Mouse (Mus musculus) hindbrain, embryonic 11.5 days (tissue): ENCODE results near the gene Zfp873. TPM values are rescaled to one million over a fixed set of nuclear protein-coding genes. Genes with fewer than 3 reads are reported as not detected.
"Not testable (repeated sequence)": the region's sequence is repeated elsewhere in the genome, so short reads cannot be mapped to it uniquely, and the experiment has no call there.

Source experiments
- ATAC-seq: fragments of 200-750 bp; cut with Nextera tagmentation; 2 replicates; pipeline ENCODE4 v1.8.0; 2017; ENCODE audit warnings: mild to moderate bottlenecking, moderate TSS enrichment, moderate library complexity; ENCODE audit not compliant: low FRiP score
- DNase-seq: peaks from one replicate; pipeline ENCODE4 v3.0.0-alpha.2; 2015; ENCODE audit warnings: low spot score
- H3K27ac ChIP-seq: fragments of 300-500 bp; sonication (generic); 2 replicates; pipeline ENCODE4 v1.5.1; 2014; ENCODE audit warnings: mild to moderate bottlenecking, low read depth, low read length
- H3K27me3 ChIP-seq: fragments of 300-500 bp; sonication (generic); 2 replicates; pipeline ENCODE4 v1.6.1; 2014; ENCODE audit warnings: mild to moderate bottlenecking, low read length, moderate library complexity, mixed read lengths; ENCODE audit not compliant: control insufficient read depth, insufficient read depth
- H3K36me3 ChIP-seq: fragments of 300-500 bp; sonication (generic); 2 replicates; pipeline ENCODE4 v1.6.1; 2014; ENCODE audit warnings: mild to moderate bottlenecking, low read length, moderate library complexity, mixed read lengths; ENCODE audit not compliant: control insufficient read depth, insufficient read depth
- H3K4me1 ChIP-seq: fragments of 300-500 bp; sonication (generic); replicated peaks from 2 replicates; pipeline ENCODE4 v1.6.1; 2014; ENCODE audit warnings: low read length, mixed read lengths; ENCODE audit not compliant: control insufficient read depth, insufficient read depth
- H3K4me2 ChIP-seq: fragments of 300-500 bp; sonication (generic); replicated peaks from 2 replicates; pipeline ENCODE4 v1.6.1; 2014; ENCODE audit warnings: mild to moderate bottlenecking, low read depth, low read length
- H3K4me3 ChIP-seq: fragments of 300-500 bp; sonication (generic); 2 replicates; pipeline ENCODE4 v1.5.1; 2014; ENCODE audit warnings: low read depth, low read length
- H3K9ac ChIP-seq: fragments of 300-500 bp; sonication (generic); 2 replicates; pipeline ENCODE4 v1.6.1; 2014; ENCODE audit warnings: low read depth, low read length
- H3K9me3 ChIP-seq: fragments of 300-500 bp; sonication (generic); 2 replicates; pipeline ENCODE4 v1.6.1; 2016; ENCODE audit warnings: low read length; ENCODE audit not compliant: control insufficient read depth
- WGBS: fragments of 180-500 bp; shearing (Covaris S2); extraction: QIAGEN DNeasy Blood & Tissue Kit; methylation state at CpG from one replicate; pipeline ENCODE4 v1.1.7; 2014; 5-methylcytosine and 5-hydroxymethylcytosine counted together
- polyA plus RNA-seq: library from polyadenylated mRNA; unstranded; fragments of >200 nt; fragmentation: Nextera tagmentation; extraction: Ambion mirVana; gene quantifications from 2 replicates; pipeline ENCODE4 v1.2.1, GENCODE M21; 2014

Gene Zfp873
- polyA plus RNA-seq: 12.6 and 17.7 TPM in 2 replicates

- DNase-seq: peak; percentile 95
- 13% methylated on average over 34 of the region's 35 CpGs for WGBS
- peaks cover 18% of the 10 kb centered on the region; the same call in 1 of the 2 replicates for H3K9me3 ChIP-seq
Measured at GRCm38 (mm10) chr10:82047597-82048459, at the start of gene Zfp873. Gene Zfp873, plus strand, starts transcription at chr10:82048123.

GRCm38 (mm10) chr10:82003209-82003608, 44.7 kb upstream of the Zfp873 start:
- H3K9me3 ChIP-seq, H3K9ac ChIP-seq, H3K4me2 ChIP-seq, H3K4me1 ChIP-seq, H3K27ac ChIP-seq, H3K4me3 ChIP-seq, H3K36me3 ChIP-seq, H3K27me3 ChIP-seq, DNase-seq, ATAC-seq: not testable (repeated sequence)
- whole genome bisulfite sequencing: 100% methylated on average over 1 of the region's 1 CpGs

More at GRCm38 (mm10) chr10:82047597-82048459, at the start of gene Zfp873:
- H3K27me3 ChIP-seq: no peaks in the 10 kb centered on the region
- peak within 1 kb of the TSS; percentile 65 for H3K4me3 ChIP-seq
- H3K36me3 ChIP-seq: no peaks in the 10 kb centered on the region
- peak within 1 kb of the TSS; percentile 39 for H3K4me2 ChIP-seq
- H3K9ac ChIP-seq: peak within 1 kb of the TSS; percentile 96
- peak; percentile 100 for ATAC-seq
- H3K4me1 ChIP-seq: no peaks in the 10 kb centered on the region
- H3K27ac ChIP-seq: peak within 1 kb of the TSS; percentile 95

GRCm38 (mm10) chr10:82004822-82005221, 43.1 kb upstream of the Zfp873 start:
- 32% methylated on average over 1 of the region's 2 CpGs for WGBS
- not testable (repeated sequence) for H3K27ac ChIP-seq, H3K9me3 ChIP-seq, H3K4me2 ChIP-seq, H3K4me1 ChIP-seq, H3K36me3 ChIP-seq, H3K9ac ChIP-seq, ATAC-seq, H3K4me3 ChIP-seq, H3K27me3 ChIP-seq
- DNase-seq: peak; percentile 19

- Histone ChIP-seq H3K36me3 (no peaks in the 10 kb centered on the region), H3K4me1 (no peaks in the 10 kb centered on the region), H3K9ac (no peak overlapping the region), H3K27ac (no peak overlapping the region), H3K27me3 (no peaks in the 10 kb centered on the region), H3K4me3 (no peak overlapping the region), H3K4me2 (no peak overlapping the region), H3K9me3 (no peaks in the 10 kb centered on the region)
- no peak for ATAC-seq
- 78% methylated on average over 2 of the region's 2 CpGs for WGBS
- DNase-seq: no peak
Measured at GRCm38 (mm10) chr10:82042191-82042590, 5.7 kb upstream of the Zfp873 start.

GRCm38 (mm10) chr10:82046603-82047002, 1.3 kb upstream of the Zfp873 start:
- 85% methylated on average over 3 of the region's 3 CpGs for WGBS
- Histone ChIP-seq H3K4me1 (no peaks in the 10 kb centered on the region), H3K9ac (no peak overlapping the region), H3K4me2 (no peak overlapping the region), H3K27ac (no peak overlapping the region), H3K4me3 (no peak overlapping the region), H3K36me3 (no peaks in the 10 kb centered on the region), H3K27me3 (no peaks in the 10 kb centered on the region), H3K9me3 (peaks cover 7% of the 10 kb centered on the region; the same call in 1 of the 2 replicates)
- ATAC-seq (no peak), DNase-seq (no peak)

- not testable (repeated sequence) for H3K27me3 ChIP-seq, ATAC-seq, H3K36me3 ChIP-seq, H3K4me1 ChIP-seq, DNase-seq
- 33% methylated on average over 10 of the region's 10 CpGs for WGBS
- Histone ChIP-seq H3K9me3 (peaks cover 20% of the 10 kb centered on the region; the same call in 1 of the 2 replicates), H3K9ac (peak overlapping the region; percentile 96), H3K27ac (peak overlapping the region; percentile 95; the same call in 1 of the 2 replicates), H3K4me3 (peak overlapping the region; percentile 65), H3K4me2 (peak overlapping the region; percentile 39)
Measured at GRCm38 (mm10) chr10:82048460-82048804, 509 bp downstream of the Zfp873 start.

- WGBS: 21% methylated on average over 39 of the region's 42 CpGs
- H3K9ac ChIP-seq: peak within 1 kb of the TSS; percentile 62
- H3K4me2 ChIP-seq: peak within 1 kb of the TSS; percentile 32
- DNase-seq (peak; percentile 80), ATAC-seq (peak; percentile 98)
- not testable (repeated sequence) for H3K9me3 ChIP-seq, H3K4me1 ChIP-seq, H3K27me3 ChIP-seq, H3K36me3 ChIP-seq
- H3K27ac ChIP-seq: peak within 1 kb of the TSS; percentile 54; the same call in 1 of the 2 replicates
- H3K4me3 ChIP-seq: peak within 1 kb of the TSS; percentile 46
Measured at GRCm38 (mm10) chr10:82082728-82083621, 35.1 kb downstream of the Zfp873 start, which contains the start of gene BC024063. Gene BC024063, plus strand, starts transcription at chr10:82083353.

- Histone ChIP-seq H3K27ac (peak overlapping the region; percentile 54; the same call in 1 of the 2 replicates), H3K4me3 (peak overlapping the region; percentile 46), H3K9ac (peak overlapping the region; percentile 62), H3K4me2 (peak overlapping the region; percentile 32)
- H3K9me3 ChIP-seq, H3K4me1 ChIP-seq, DNase-seq, H3K27me3 ChIP-seq, H3K36me3 ChIP-seq: not testable (repeated sequence)
- WGBS: 26% methylated on average over 14 of the region's 14 CpGs
- peak; percentile 38; the same call in 1 of the 2 replicates for ATAC-seq
Measured at GRCm38 (mm10) chr10:82083622-82083971, 35.7 kb downstream of the Zfp873 start.
